Mouse (Mus musculus): ENCODE measurements around the gene Rev3l.

DNA sequence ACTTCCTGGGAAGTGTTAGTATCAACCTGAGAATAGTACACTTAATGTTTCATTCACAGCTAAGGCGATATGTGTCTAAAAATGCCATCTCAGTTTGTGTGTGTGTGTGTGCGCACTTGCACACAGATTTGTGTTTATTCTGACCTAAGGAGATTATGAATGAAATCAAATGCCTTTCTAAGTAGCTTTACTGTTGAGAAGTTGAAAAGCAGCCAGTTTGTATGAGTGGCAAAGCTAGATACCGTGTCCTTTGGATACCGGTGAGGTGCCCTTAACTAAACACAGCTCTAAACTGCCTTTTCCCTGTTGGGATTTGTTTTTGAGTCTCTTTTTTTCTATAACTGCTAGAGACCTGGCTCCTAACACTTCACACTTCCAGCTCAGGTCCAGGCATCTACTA is 34.8 kb downstream of the Rev3l start:
- TF ChIP-seq CTCF (IDR thresholded peaks at IDR 0.05; ENCODE audit: low read depth, low read length) = no peak
- no peak for TF ChIP-seq TAL1 (conservative IDR thresholded peaks at IDR 0.05; ENCODE audit: low read depth, low read length)
